Mouse (Mus musculus): ENCODE results near the gene Pi16. TPM values are rescaled to one million over a fixed set of nuclear protein-coding genes. Genes with fewer than 3 reads are reported as not detected.

Gene Pi16
- total and polyA plus RNA-seq, 2 experiments: 0.10 to 0.28 TPM

DNA sequence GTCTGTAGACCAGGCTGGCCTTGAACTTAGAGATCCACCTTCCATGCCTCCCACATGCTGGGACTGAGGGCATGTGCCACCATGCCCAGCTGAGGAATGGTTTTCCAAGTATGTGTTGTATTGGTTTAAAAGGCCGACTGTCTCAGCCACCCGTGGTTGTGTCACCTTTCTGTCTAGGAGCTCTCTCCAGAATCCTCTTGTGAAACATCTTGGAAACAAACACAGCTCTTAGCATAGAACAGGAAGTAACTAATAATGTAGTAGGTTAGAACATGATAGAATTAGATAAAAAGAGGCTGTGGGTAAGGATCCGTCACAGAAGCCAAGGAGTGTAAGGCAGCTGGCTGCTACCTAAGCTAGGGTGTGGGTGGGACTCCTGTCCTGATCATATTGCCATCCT, 24.5 kb upstream of the Pi16 start:
- Histone ChIP-seq H3K79me2 (ENCODE audit: control insufficient read depth, insufficient read depth, low read length) (no peaks in the 10 kb centered on the region), H3K9ac (ENCODE audit: low read depth, low read length) (no peak overlapping the region), H3K36me3 (ENCODE audit: control insufficient read depth, insufficient read depth, low read length) (peaks cover 10% of the 10 kb centered on the region; the same call in 1 of the 2 replicates), H3K27me3 (ENCODE audit: control insufficient read depth, insufficient read depth, low read length) (no peaks in the 10 kb centered on the region), H3K4me1 (ENCODE audit: control insufficient read depth, insufficient read depth, low read length) (no peaks in the 10 kb centered on the region; the same call in 1 of the 2 replicates), H3K4me3 (ENCODE audit: insufficient read depth, low read depth, low read length) (no peak overlapping the region), H3K27ac (replicated peaks; ENCODE audit: insufficient read depth, low read depth, low read length) (no peak overlapping the region)
- TF ChIP-seq POLR2A (IDR thresholded peaks at IDR 0.05; ENCODE audit: extremely low read depth, insufficient read depth, low read length): no peak
- no peak for TF ChIP-seq CTCF (IDR thresholded peaks at IDR 0.05; ENCODE audit: low read depth, low read length)
- DNase-seq (ENCODE audit: extremely low read depth, low read depth, low spot score): no peak
- 46% methylated on average over 3 of the region's 3 CpGs for WGBS

DNA sequence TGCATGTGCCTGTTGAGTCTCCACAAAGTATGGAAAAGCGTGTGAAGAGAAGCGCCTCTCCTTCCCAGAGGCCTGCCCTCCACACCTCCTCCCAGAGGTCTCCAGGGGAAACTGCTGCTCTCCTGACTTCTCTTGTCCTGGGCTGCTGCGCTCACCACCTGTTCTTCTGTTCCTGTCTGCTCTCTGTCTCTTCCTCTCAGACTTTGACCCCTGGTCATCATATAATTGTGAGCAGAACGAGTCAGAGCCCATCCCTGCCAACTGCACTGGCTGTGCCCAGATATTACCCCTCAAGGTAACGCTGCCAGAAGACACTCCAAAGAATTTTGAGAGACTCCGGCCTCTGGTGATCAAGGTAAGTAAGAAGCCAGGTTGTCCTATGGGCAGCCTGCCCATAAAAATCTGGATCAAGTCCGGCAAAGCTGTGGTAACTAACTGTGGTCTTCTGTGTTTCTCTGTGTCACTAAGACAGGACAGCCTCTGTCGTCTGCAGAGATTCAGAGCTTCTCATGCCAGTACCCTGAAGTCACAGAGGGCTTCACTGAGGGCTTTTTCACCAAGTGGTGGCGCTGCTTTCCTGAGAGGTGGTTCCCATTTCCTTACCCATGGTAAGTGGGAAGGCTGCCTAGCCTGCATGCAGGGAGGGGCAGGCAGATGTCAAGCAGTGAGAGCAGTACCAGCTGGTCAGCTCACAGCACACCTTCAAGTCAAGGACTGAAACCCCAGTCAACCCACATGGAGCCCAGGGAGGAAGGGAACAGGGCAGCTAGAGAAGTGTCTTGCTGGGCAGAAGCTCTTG, 23.5 kb upstream of the Pi16 start:
- Histone ChIP-seq H3K79me2 (ENCODE audit: control insufficient read depth, insufficient read depth, low read length) (no peaks in the 10 kb centered on the region), H3K36me3 (ENCODE audit: control insufficient read depth, insufficient read depth, low read length) (peaks cover 13% of the 10 kb centered on the region; the same call in 1 of the 2 replicates), H3K4me3 (ENCODE audit: insufficient read depth, low read depth, low read length) (no peak overlapping the region), H3K27ac (replicated peaks; ENCODE audit: insufficient read depth, low read depth, low read length) (no peak overlapping the region), H3K27me3 (ENCODE audit: control insufficient read depth, insufficient read depth, low read length) (no peaks in the 10 kb centered on the region), H3K4me1 (ENCODE audit: control insufficient read depth, insufficient read depth, low read length) (no peaks in the 10 kb centered on the region; the same call in 1 of the 2 replicates), H3K9ac (ENCODE audit: low read depth, low read length) (no peak overlapping the region)
- TF ChIP-seq POLR2A (IDR thresholded peaks at IDR 0.05; ENCODE audit: extremely low read depth, insufficient read depth, low read length) (no peak), CTCF (IDR thresholded peaks at IDR 0.05; ENCODE audit: low read depth, low read length) (no peak)
- DNase-seq (ENCODE audit: extremely low read depth, low read depth, low spot score): peak; percentile 31
- WGBS: 71% methylated on average over 9 of the region's 9 CpGs

DNA sequence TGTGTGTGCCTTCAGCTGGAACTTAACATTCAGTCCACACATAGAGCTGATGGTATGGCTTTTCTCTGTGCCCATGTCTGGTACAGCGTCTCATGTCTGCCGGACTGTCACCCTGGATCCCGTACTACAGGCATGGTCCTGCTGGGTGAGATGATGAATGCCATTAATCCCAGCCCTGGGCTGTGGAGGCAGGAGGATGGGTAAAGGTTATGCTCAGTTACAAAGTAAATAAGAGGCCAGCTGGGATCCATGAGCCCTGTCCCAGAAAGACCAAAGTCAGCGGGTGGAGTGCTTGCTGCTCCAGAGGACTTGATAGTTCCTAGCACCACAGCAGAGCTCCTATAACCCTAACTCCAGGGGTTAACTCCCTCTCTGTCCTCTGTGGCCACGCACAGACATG, 21.6 kb upstream of the Pi16 start:
- Histone ChIP-seq H3K79me2 (ENCODE audit: control insufficient read depth, insufficient read depth, low read length) (no peaks in the 10 kb centered on the region), H3K36me3 (ENCODE audit: control insufficient read depth, insufficient read depth, low read length) (peaks cover 20% of the 10 kb centered on the region; the same call in 1 of the 2 replicates), H3K27me3 (ENCODE audit: control insufficient read depth, insufficient read depth, low read length) (no peaks in the 10 kb centered on the region), H3K27ac (replicated peaks; ENCODE audit: insufficient read depth, low read depth, low read length) (no peak overlapping the region), H3K4me3 (ENCODE audit: insufficient read depth, low read depth, low read length) (no peak overlapping the region), H3K9ac (ENCODE audit: low read depth, low read length) (no peak overlapping the region), H3K4me1 (ENCODE audit: control insufficient read depth, insufficient read depth, low read length) (no peaks in the 10 kb centered on the region; the same call in 1 of the 2 replicates)
- TF ChIP-seq POLR2A (IDR thresholded peaks at IDR 0.05; ENCODE audit: extremely low read depth, insufficient read depth, low read length) (no peak), CTCF (IDR thresholded peaks at IDR 0.05; ENCODE audit: low read depth, low read length) (no peak)
- DNase-seq (ENCODE audit: extremely low read depth, low read depth, low spot score): peak; percentile 29
- WGBS: 55% methylated on average over 5 of the region's 5 CpGs

GRCm38 (mm10) chr17:29297321-29297720, 20.2 kb upstream of the Pi16 start:
- no peaks in the 10 kb centered on the region; the same call in 1 of the 2 replicates for H3K4me1 ChIP-seq (ENCODE audit: control insufficient read depth, insufficient read depth, low read length)
- no peak for DNase-seq (ENCODE audit: extremely low read depth, low read depth, low spot score)
- no peaks in the 10 kb centered on the region for H3K79me2 ChIP-seq (ENCODE audit: control insufficient read depth, insufficient read depth, low read length)
- peaks cover 27% of the 10 kb centered on the region; the same call in 1 of the 2 replicates for H3K36me3 ChIP-seq (ENCODE audit: control insufficient read depth, insufficient read depth, low read length)
- no peak for TF ChIP-seq POLR2A (IDR thresholded peaks at IDR 0.05; ENCODE audit: extremely low read depth, insufficient read depth, low read length)
- TF ChIP-seq CTCF (IDR thresholded peaks at IDR 0.05; ENCODE audit: low read depth, low read length): no peak
- no peaks in the 10 kb centered on the region for H3K27me3 ChIP-seq (ENCODE audit: control insufficient read depth, insufficient read depth, low read length)
- H3K27ac ChIP-seq (replicated peaks; ENCODE audit: insufficient read depth, low read depth, low read length): no peak overlapping the region
- 85% methylated on average over 10 of the region's 10 CpGs for WGBS
- H3K4me3 ChIP-seq (ENCODE audit: insufficient read depth, low read depth, low read length): no peak overlapping the region
- no peak overlapping the region for H3K9ac ChIP-seq (ENCODE audit: low read depth, low read length)

DNA sequence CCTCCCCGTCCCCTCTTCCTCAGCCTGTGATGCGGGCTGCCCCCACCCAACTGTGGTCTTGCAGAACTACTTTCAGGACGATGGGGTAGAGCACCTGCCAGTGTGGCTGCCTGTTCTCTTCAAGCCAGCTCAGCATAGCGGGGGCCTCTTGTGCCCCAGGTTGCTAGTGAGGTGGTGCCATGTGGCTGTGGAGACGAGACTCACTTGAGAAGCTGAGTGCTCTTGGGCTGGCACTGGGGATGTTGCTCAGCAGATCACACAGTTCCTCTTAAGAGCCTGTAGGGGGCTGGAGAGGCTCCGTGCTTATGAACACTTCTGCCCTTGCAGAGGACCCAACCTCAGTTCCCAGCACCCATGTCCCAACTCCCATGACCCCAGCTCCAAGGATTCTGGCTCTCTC, 19.7 kb upstream of the Pi16 start:
- TF ChIP-seq CTCF (IDR thresholded peaks at IDR 0.05; ENCODE audit: low read depth, low read length) (0 out of 2 replicates have a peak, but pooled peaks have one; percentile 3), POLR2A (IDR thresholded peaks at IDR 0.05; ENCODE audit: extremely low read depth, insufficient read depth, low read length) (no peak)
- no peak overlapping the region for H3K9ac ChIP-seq (ENCODE audit: low read depth, low read length)
- no peak overlapping the region for H3K4me3 ChIP-seq (ENCODE audit: insufficient read depth, low read depth, low read length)
- H3K27me3 ChIP-seq (ENCODE audit: control insufficient read depth, insufficient read depth, low read length): no peaks in the 10 kb centered on the region
- no peak for DNase-seq (ENCODE audit: extremely low read depth, low read depth, low spot score)
- H3K27ac ChIP-seq (replicated peaks; ENCODE audit: insufficient read depth, low read depth, low read length): no peak overlapping the region
- WGBS: 95% methylated on average over 6 of the region's 6 CpGs
- peaks cover 27% of the 10 kb centered on the region; the same call in 1 of the 2 replicates for H3K36me3 ChIP-seq (ENCODE audit: control insufficient read depth, insufficient read depth, low read length)
- no peaks in the 10 kb centered on the region for H3K79me2 ChIP-seq (ENCODE audit: control insufficient read depth, insufficient read depth, low read length)
- no peaks in the 10 kb centered on the region; the same call in 1 of the 2 replicates for H3K4me1 ChIP-seq (ENCODE audit: control insufficient read depth, insufficient read depth, low read length)

DNA sequence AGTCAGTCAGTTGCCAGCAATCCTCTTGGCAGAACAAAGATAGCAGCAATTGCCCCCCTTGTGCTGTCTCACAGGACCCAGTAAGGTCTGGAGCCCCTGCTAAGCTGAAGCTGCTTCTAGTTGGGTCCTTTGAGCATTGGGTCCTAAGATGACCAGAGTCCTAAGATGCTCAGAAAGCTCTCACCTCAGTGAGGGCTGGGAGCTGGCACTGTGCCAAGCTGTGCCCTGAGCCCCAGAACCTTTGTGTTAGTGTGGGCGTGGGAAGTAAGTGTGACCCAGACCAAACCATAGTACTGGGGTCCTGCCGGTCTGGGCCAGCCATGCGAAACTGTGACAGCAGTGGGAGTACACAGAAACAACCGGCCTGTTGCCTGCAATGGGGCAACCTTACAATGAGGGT, 18.2 kb upstream of the Pi16 start:
- H3K36me3 ChIP-seq (ENCODE audit: control insufficient read depth, insufficient read depth, low read length): peaks cover 24% of the 10 kb centered on the region; the same call in 1 of the 2 replicates
- DNase-seq (ENCODE audit: extremely low read depth, low read depth, low spot score): no peak
- no peaks in the 10 kb centered on the region for H3K79me2 ChIP-seq (ENCODE audit: control insufficient read depth, insufficient read depth, low read length)
- TF ChIP-seq POLR2A (IDR thresholded peaks at IDR 0.05; ENCODE audit: extremely low read depth, insufficient read depth, low read length): no peak
- no peak for TF ChIP-seq CTCF (IDR thresholded peaks at IDR 0.05; ENCODE audit: low read depth, low read length)
- H3K4me3 ChIP-seq (ENCODE audit: insufficient read depth, low read depth, low read length): no peak overlapping the region
- H3K4me1 ChIP-seq (ENCODE audit: control insufficient read depth, insufficient read depth, low read length): no peaks in the 10 kb centered on the region
- no peak overlapping the region for H3K27ac ChIP-seq (replicated peaks; ENCODE audit: insufficient read depth, low read depth, low read length)
- no peaks in the 10 kb centered on the region for H3K27me3 ChIP-seq (ENCODE audit: control insufficient read depth, insufficient read depth, low read length)
- 94% methylated on average over 4 of the region's 4 CpGs for WGBS
- H3K9ac ChIP-seq (ENCODE audit: low read depth, low read length): no peak overlapping the region

Data from liver, adult 2 months (tissue).